Mouse (Mus musculus) C2C12 (cell line): Measurements from ENCODE around the gene Smg6.

Source experiments
- CTCF ChIP-seq: IDR thresholded peaks from one replicate; pipeline ENCODE4 v1.5.1; 2011; ENCODE audit not compliant: control insufficient read depth, insufficient read depth, insufficient read length
- MAX ChIP-seq: IDR thresholded peaks from one replicate; pipeline ENCODE4 v1.6.1; 2011; ENCODE audit warnings: mild to moderate bottlenecking, control low read depth
- USF1 ChIP-seq: IDR thresholded peaks from one replicate; pipeline ENCODE4 v1.6.1; 2011; ENCODE audit warnings: low read depth, mild to moderate bottlenecking, control low read depth, moderate library complexity

DNA sequence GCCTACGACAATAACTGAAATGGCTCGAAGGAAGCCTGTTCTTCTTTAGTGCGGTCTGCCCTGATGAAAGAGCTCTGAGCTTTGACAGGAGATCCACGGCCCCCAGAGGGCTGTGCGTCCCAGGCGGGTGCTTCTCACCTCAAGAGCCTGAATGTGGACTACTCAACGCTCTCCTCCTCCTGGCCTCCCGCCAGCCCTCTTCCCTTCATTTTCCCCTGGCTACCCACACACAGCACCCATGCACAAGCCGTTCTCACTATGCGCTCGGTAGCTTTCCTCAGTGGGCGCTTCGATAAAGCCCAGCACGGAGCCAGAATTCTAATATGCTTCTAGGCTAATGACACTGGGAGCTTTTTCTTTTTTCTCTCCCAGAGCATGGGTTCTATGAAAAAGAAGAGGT, 43.6 kb upstream of the Smg6 start:
- no peak for TF ChIP-seq CTCF
- TF ChIP-seq USF1: no peak
- no peak for TF ChIP-seq MAX
